Mouse (Mus musculus): ENCODE measurements at regions not wholly inside any gene's neighbourhood (a gene's known extent, or its start where the extent isn't known, plus 50 kb on each side); places are given as distances from the start of the nearest gene placed in this dataset.

GRCm38 (mm10) chr15:52967801-52968235 lies 916.9 kb upstream of the Gm7489 start:
- Histone ChIP-seq H3K27ac (ENCODE audit: low read length) (no peak overlapping the region), H3K4me2 (ENCODE audit: low read depth, low read length) (peak overlapping the region; percentile 26; the same call in 1 of the 2 replicates), H3K27me3 (ENCODE audit: control insufficient read depth, insufficient read depth, low read length) (no peaks in the 10 kb centered on the region), H3K4me3 (ENCODE audit: low read length) (no peak overlapping the region), H3K4me1 (ENCODE audit: control insufficient read depth, insufficient read depth, low read length) (peaks cover 4% of the 10 kb centered on the region; the same call in 1 of the 2 replicates), H3K36me3 (ENCODE audit: control insufficient read depth, insufficient read depth) (no peaks in the 10 kb centered on the region), H3K9me3 (replicated peaks; ENCODE audit: control insufficient read depth, low read length) (no peaks in the 10 kb centered on the region), H3K9ac (ENCODE audit: low read length) (no peak overlapping the region)
- ATAC-seq (replicated peaks; ENCODE audit: extremely low read depth, insufficient read depth, low FRiP score), result peak; percentile 65
- 3% methylated on average over 4 of the region's 4 CpGs for WGBS

GRCm38 (mm10) chr15:52982821-52983220 lies 901.9 kb upstream of the Gm7489 start:
- WGBS, result 72% methylated on average over 2 of the region's 2 CpGs
- Histone ChIP-seq H3K9me3 (replicated peaks; ENCODE audit: control insufficient read depth, low read length) (no peaks in the 10 kb centered on the region), H3K27ac (ENCODE audit: low read length) (no peak overlapping the region), H3K9ac (ENCODE audit: low read length) (no peak overlapping the region), H3K4me1 (ENCODE audit: control insufficient read depth, insufficient read depth, low read length) (no peaks in the 10 kb centered on the region), H3K4me3 (ENCODE audit: low read length) (no peak overlapping the region), H3K36me3 (ENCODE audit: control insufficient read depth, insufficient read depth) (no peaks in the 10 kb centered on the region), H3K27me3 (ENCODE audit: control insufficient read depth, insufficient read depth, low read length) (no peaks in the 10 kb centered on the region), H3K4me2 (ENCODE audit: low read depth, low read length) (no peak overlapping the region)
- no peak for ATAC-seq (replicated peaks; ENCODE audit: extremely low read depth, insufficient read depth, low FRiP score)

- no peak for ATAC-seq (replicated peaks; ENCODE audit: extremely low read depth, insufficient read depth, low FRiP score)
- no peaks in the 10 kb centered on the region for H3K27me3 ChIP-seq (ENCODE audit: control insufficient read depth, insufficient read depth, low read length)
- no peaks in the 10 kb centered on the region for H3K9me3 ChIP-seq (replicated peaks; ENCODE audit: control insufficient read depth, low read length)
- no peak overlapping the region for H3K4me2 ChIP-seq (ENCODE audit: low read depth, low read length)
- H3K4me3 ChIP-seq (ENCODE audit: low read length), result no peak overlapping the region
- H3K36me3 ChIP-seq (ENCODE audit: control insufficient read depth, insufficient read depth), result no peaks in the 10 kb centered on the region
- H3K9ac ChIP-seq (ENCODE audit: low read length), result no peak overlapping the region
- no peak overlapping the region for H3K27ac ChIP-seq (ENCODE audit: low read length)
- no peaks in the 10 kb centered on the region for H3K4me1 ChIP-seq (ENCODE audit: control insufficient read depth, insufficient read depth, low read length)
Observed at GRCm38 (mm10) chr15:52990580-52990979, 894.1 kb upstream of the Gm7489 start.

GRCm38 (mm10) chr15:52994351-52994750 lies 890.4 kb upstream of the Gm7489 start:
- Histone ChIP-seq H3K4me1 (ENCODE audit: control insufficient read depth, insufficient read depth, low read length) (no peaks in the 10 kb centered on the region), H3K36me3 (ENCODE audit: control insufficient read depth, insufficient read depth) (no peaks in the 10 kb centered on the region), H3K9me3 (replicated peaks; ENCODE audit: control insufficient read depth, low read length) (no peaks in the 10 kb centered on the region), H3K9ac (ENCODE audit: low read length) (no peak overlapping the region), H3K27ac (ENCODE audit: low read length) (no peak overlapping the region), H3K4me3 (ENCODE audit: low read length) (no peak overlapping the region), H3K27me3 (ENCODE audit: control insufficient read depth, insufficient read depth, low read length) (no peaks in the 10 kb centered on the region), H3K4me2 (ENCODE audit: low read depth, low read length) (no peak overlapping the region)
- no peak for ATAC-seq (replicated peaks; ENCODE audit: extremely low read depth, insufficient read depth, low FRiP score)
- 61% methylated on average over 1 of the region's 1 CpGs for WGBS

- Histone ChIP-seq H3K9me3 (replicated peaks; ENCODE audit: control insufficient read depth, low read length) (no peaks in the 10 kb centered on the region), H3K27ac (ENCODE audit: low read length) (no peak overlapping the region), H3K4me1 (ENCODE audit: control insufficient read depth, insufficient read depth, low read length) (no peaks in the 10 kb centered on the region), H3K4me2 (ENCODE audit: low read depth, low read length) (no peak overlapping the region), H3K36me3 (ENCODE audit: control insufficient read depth, insufficient read depth) (no peaks in the 10 kb centered on the region), H3K4me3 (ENCODE audit: low read length) (no peak overlapping the region), H3K27me3 (ENCODE audit: control insufficient read depth, insufficient read depth, low read length) (no peaks in the 10 kb centered on the region), H3K9ac (ENCODE audit: low read length) (no peak overlapping the region)
- WGBS, result 84% methylated on average over 2 of the region's 2 CpGs
- no peak for ATAC-seq (replicated peaks; ENCODE audit: extremely low read depth, insufficient read depth, low FRiP score)
Observed at GRCm38 (mm10) chr15:52999200-52999599, 885.5 kb upstream of the Gm7489 start.

GRCm38 (mm10) chr15:52999776-53000175 lies 884.9 kb upstream of the Gm7489 start:
- Histone ChIP-seq H3K27ac (ENCODE audit: low read length) (no peak overlapping the region), H3K36me3 (ENCODE audit: control insufficient read depth, insufficient read depth) (no peaks in the 10 kb centered on the region), H3K4me2 (ENCODE audit: low read depth, low read length) (no peak overlapping the region), H3K9ac (ENCODE audit: low read length) (no peak overlapping the region), H3K4me3 (ENCODE audit: low read length) (no peak overlapping the region), H3K9me3 (replicated peaks; ENCODE audit: control insufficient read depth, low read length) (no peaks in the 10 kb centered on the region), H3K27me3 (ENCODE audit: control insufficient read depth, insufficient read depth, low read length) (no peaks in the 10 kb centered on the region), H3K4me1 (ENCODE audit: control insufficient read depth, insufficient read depth, low read length) (no peaks in the 10 kb centered on the region)
- no peak for ATAC-seq (replicated peaks; ENCODE audit: extremely low read depth, insufficient read depth, low FRiP score)
- whole genome bisulfite sequencing, result 78% methylated on average over 2 of the region's 2 CpGs

- ATAC-seq (replicated peaks; ENCODE audit: extremely low read depth, insufficient read depth, low FRiP score), result no peak
- no peak overlapping the region for H3K4me3 ChIP-seq (ENCODE audit: low read length)
- no peaks in the 10 kb centered on the region for H3K27me3 ChIP-seq (ENCODE audit: control insufficient read depth, insufficient read depth, low read length)
- H3K9me3 ChIP-seq (replicated peaks; ENCODE audit: control insufficient read depth, low read length), result no peaks in the 10 kb centered on the region
- no peak overlapping the region for H3K9ac ChIP-seq (ENCODE audit: low read length)
- no peak overlapping the region for H3K4me2 ChIP-seq (ENCODE audit: low read depth, low read length)
- H3K4me1 ChIP-seq (ENCODE audit: control insufficient read depth, insufficient read depth, low read length), result no peaks in the 10 kb centered on the region
- H3K36me3 ChIP-seq (ENCODE audit: control insufficient read depth, insufficient read depth), result no peaks in the 10 kb centered on the region
- WGBS, result 80% methylated on average over 3 of the region's 3 CpGs
- no peak overlapping the region for H3K27ac ChIP-seq (ENCODE audit: low read length)
Observed at GRCm38 (mm10) chr15:53001429-53001828, 883.3 kb upstream of the Gm7489 start.

- ATAC-seq (replicated peaks; ENCODE audit: extremely low read depth, insufficient read depth, low FRiP score), result no peak
- no peak overlapping the region for H3K27ac ChIP-seq (ENCODE audit: low read length)
- no peaks in the 10 kb centered on the region for H3K36me3 ChIP-seq (ENCODE audit: control insufficient read depth, insufficient read depth)
- no peaks in the 10 kb centered on the region for H3K27me3 ChIP-seq (ENCODE audit: control insufficient read depth, insufficient read depth, low read length)
- no peak overlapping the region for H3K9ac ChIP-seq (ENCODE audit: low read length)
- 86% methylated on average over 4 of the region's 4 CpGs for WGBS
- no peak overlapping the region for H3K4me3 ChIP-seq (ENCODE audit: low read length)
- H3K4me1 ChIP-seq (ENCODE audit: control insufficient read depth, insufficient read depth, low read length), result no peaks in the 10 kb centered on the region
- no peaks in the 10 kb centered on the region for H3K9me3 ChIP-seq (replicated peaks; ENCODE audit: control insufficient read depth, low read length)
- H3K4me2 ChIP-seq (ENCODE audit: low read depth, low read length), result no peak overlapping the region
Observed at GRCm38 (mm10) chr15:53001964-53002363, 882.7 kb upstream of the Gm7489 start.

GRCm38 (mm10) chr15:53004078-53004477 lies 880.6 kb upstream of the Gm7489 start:
- Histone ChIP-seq H3K4me3 (ENCODE audit: low read length) (no peak overlapping the region), H3K4me2 (ENCODE audit: low read depth, low read length) (no peak overlapping the region), H3K4me1 (ENCODE audit: control insufficient read depth, insufficient read depth, low read length) (no peaks in the 10 kb centered on the region), H3K36me3 (ENCODE audit: control insufficient read depth, insufficient read depth) (no peaks in the 10 kb centered on the region), H3K9me3 (replicated peaks; ENCODE audit: control insufficient read depth, low read length) (no peaks in the 10 kb centered on the region), H3K27ac (ENCODE audit: low read length) (no peak overlapping the region), H3K27me3 (ENCODE audit: control insufficient read depth, insufficient read depth, low read length) (no peaks in the 10 kb centered on the region), H3K9ac (ENCODE audit: low read length) (no peak overlapping the region)
- ATAC-seq (replicated peaks; ENCODE audit: extremely low read depth, insufficient read depth, low FRiP score), result no peak

- no peak overlapping the region for H3K4me3 ChIP-seq (ENCODE audit: low read length)
- no peaks in the 10 kb centered on the region for H3K4me1 ChIP-seq (ENCODE audit: control insufficient read depth, insufficient read depth, low read length)
- H3K27me3 ChIP-seq (ENCODE audit: control insufficient read depth, insufficient read depth, low read length), result no peaks in the 10 kb centered on the region
- H3K9ac ChIP-seq (ENCODE audit: low read length), result no peak overlapping the region
- no peak overlapping the region for H3K27ac ChIP-seq (ENCODE audit: low read length)
- ATAC-seq (replicated peaks; ENCODE audit: extremely low read depth, insufficient read depth, low FRiP score), result no peak
- H3K36me3 ChIP-seq (ENCODE audit: control insufficient read depth, insufficient read depth), result no peaks in the 10 kb centered on the region
- WGBS, result 77% methylated on average over 1 of the region's 1 CpGs
- H3K9me3 ChIP-seq (replicated peaks; ENCODE audit: control insufficient read depth, low read length), result no peaks in the 10 kb centered on the region
- H3K4me2 ChIP-seq (ENCODE audit: low read depth, low read length), result no peak overlapping the region
Observed at GRCm38 (mm10) chr15:53006844-53007243, 877.9 kb upstream of the Gm7489 start.

All from heart, embryonic 16.5 days (tissue).